Mouse (Mus musculus): ENCODE results near the gene Slc35e3.
"Not testable (repeated sequence)": the region's sequence is repeated elsewhere in the genome, so short reads cannot be mapped to it uniquely, and the experiment has no call there.

Gene Slc35e3

DNA sequence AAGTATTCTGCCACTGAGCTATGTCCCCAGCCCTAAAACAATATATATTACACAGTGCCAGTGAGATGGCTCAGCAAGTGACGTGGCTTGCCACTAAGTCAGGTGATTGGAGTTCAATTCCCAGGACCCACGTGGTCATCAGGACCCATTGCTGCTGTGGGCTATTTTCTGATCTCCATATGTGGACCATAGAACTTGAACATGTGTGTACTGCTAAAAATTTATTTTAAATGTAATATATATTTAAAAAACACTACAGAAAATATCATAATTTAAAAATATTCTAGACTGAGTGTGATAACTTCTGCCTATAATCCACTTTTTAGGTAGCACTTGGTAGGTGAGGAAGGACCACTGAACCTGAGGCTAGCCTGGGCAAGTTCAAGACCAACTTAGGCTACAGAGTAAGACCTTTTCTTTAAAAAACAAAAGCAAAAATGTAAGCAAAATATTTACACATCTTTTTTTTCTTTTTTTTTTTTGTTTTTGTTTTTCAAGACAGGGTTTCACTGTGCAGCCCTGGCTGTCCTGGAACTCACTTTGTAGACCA lies 16.2 kb upstream of the Slc35e3 start:
- no peak for DNase-seq (ENCODE audit: low read depth, low spot score)

DNA sequence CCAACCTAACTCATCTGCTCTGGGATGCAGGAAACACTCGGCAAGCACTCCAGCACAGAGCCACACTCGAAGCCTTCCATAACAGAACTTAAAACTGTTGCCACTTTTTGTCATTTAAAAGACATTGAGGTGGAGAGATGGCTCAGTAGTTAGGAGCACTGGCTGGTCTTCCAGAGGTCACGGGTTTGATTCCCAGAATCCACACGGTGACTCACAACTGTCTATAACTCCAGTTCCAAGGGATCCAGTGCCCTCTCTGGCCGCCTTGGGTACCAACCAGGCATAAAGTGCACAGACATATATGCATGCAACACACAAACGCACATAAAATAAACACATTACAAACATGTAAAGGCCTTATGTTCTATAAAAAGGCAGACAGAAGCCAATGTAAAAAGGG lies 15.4 kb upstream of the Slc35e3 start:
- no peak for DNase-seq (ENCODE audit: low read depth, low spot score)

DNA sequence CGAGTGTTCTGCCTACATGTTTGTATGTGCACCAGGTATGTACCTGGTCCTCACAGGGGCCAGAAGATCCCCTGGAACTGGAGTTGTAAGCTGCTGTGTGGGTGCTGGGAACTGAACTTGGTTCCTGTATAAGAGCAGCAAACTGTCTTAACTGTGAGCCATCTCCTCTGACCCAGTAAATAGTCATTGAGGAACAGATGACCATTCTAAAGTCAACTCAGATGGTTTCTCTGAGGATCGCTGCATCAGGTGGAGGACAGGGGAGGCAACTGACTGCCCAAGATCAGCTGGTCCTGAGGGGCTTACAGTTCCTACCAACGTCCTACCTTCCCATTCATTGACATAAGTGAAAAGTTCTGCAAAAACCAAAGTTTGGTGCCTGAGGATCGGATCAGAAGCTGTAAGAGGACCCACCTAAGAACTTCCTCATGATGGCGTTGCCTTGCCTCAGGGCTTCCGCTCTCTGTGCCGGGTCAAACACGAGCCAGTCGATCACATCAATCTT lies 14.7 kb upstream of the Slc35e3 start:
- DNase-seq (ENCODE audit: low read depth, low spot score), result no peak

DNA sequence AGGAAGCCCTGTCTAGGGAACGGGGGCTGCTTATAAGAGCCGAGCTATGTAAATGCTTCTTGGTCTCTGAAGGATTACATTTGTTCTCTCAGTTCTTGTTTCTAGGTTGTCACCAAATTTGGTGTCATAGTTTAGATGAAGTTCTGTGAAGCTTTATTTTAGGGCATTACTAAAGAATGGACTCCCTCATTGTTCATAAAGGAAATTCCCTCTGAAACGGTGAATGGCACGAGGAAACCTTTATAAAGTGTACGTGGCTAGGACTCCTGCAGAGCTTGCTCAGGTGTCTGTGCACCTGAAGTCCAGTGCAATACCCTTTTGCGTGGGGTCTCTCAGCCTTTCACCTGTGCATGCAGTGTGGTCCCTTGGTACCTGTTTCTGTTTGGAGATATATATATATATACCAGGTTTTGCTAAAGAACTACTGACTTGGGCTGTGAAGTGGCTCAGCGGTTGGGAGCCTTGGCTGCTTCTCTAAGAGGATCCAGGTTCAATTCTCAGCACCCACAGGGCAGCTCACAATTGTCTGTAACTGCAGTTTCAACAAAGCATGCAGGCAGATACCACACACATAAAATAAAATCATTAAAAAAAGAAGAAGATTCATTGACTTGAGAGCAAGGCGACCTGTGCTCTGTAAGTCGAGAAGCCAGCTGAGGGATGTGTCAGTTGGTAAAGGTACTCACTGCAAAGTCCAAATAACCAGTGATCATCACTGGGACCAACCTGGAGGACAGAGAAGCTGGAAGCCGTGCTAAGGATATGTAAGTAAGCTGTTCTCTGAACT lies 13.9 kb upstream of the Slc35e3 start:
- no peak for DNase-seq (ENCODE audit: low read depth, low spot score)

DNA sequence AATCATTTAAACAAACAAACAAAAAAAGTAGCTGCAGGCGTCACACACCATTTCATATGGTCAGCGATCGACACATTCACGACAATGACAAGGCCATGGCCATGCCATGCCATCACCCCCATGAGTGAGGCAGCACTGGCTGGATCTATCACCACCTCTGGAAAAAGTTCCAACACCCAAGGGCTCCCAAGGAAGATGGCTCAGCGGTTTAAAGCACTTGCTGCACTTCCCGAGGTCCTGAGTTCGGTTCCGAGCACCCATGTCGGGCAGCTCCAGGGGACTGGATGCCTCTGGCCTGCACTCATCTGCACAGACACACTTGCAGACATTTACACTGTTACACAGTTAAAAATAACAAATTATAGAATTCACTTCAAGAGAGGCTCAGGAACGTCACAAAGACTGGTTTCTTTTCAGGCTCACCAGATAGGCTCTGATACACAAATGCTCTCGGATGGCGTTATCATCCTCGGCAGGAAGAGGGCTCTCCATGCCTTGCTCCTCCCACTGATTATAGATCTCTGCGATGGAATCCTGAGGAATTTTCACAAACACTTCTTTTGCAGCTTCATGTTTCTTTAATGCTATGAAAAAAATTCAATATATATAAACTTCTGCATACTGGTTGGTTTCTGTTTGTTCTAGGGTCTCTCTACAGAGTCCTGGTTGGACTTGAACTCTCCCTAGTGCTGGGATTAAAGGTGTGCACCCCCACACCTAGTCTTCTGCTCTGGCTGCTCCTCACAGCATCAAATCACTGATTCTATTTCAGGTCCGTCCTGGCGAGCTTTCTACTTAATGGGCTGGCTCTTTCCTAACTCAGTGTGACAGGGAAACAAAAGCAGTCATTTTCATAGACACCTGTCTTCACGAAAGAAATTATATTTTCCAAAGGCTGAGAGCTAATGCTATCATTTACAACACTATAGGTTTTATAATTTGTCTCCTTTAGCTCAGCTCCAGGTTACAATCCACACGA lies 12.9 kb upstream of the Slc35e3 start:
- no peak for DNase-seq (ENCODE audit: low read depth, low spot score)

DNA sequence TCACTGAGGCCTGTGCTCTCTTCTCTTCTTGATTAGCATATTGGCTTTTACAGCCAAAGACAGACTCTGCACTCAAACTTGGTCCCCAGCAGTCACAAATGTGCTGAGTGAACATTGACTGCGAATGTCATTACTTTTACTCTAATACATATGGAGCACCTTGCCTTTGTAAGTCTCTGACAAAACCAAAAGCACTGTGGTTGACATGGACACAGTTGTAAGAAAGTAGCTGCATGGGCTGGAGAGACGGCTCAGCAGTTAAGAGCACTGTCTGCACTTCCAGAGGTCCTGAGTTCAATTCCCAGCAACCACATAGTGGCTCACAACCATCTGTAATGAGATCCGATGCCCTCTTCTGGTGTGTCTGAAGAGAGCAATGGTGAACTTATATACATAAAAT lies 12.2 kb upstream of the Slc35e3 start:
- not testable (repeated sequence) for DNase-seq (ENCODE audit: low read depth, low spot score)

DNA sequence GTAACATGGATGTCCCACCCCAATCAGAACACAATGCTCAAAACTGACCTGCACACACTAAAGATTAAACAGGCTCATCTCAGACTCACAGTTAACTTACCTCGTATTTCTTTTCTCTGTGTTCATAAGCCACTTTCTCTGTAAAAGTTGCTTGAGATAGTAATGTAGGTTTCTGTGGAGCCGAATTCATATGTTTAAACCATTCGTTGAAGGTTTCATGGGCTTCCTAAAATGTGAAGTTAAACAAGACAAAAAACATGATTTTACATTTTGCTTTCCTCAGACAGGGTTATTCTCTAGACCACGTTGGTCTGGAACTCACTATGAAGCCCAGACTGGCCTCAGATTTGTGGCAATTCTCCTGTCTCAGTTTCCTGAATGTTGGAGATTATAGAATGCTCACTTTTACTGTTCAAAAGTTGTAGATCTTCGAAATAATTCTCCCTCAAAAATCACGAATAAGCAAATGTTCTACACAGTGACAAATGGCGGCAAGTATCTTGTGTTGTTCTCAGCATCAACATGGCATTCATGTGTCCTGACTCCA lies 11.7 kb upstream of the Slc35e3 start:
- DNase-seq (ENCODE audit: low read depth, low spot score), result no peak

DNA sequence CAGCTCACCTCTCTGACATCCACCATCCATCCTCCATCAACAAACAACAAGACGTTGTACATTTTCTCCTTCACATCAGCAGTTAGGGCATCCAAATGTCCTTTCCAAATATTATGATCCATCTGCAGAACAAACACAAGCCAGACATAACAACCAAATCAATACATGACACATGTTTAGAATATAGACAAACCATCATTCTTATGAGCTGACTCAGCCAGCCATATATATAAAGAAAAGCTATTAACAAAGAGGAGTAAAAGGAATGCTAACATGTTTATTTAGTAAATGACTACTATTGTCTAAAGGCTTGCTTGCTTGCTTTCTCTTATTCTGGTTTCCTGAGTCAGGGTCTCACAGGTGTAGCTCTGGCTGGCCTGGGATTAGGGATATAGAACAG lies 11.1 kb upstream of the Slc35e3 start:
- no peak for DNase-seq (ENCODE audit: low read depth, low spot score)

DNA sequence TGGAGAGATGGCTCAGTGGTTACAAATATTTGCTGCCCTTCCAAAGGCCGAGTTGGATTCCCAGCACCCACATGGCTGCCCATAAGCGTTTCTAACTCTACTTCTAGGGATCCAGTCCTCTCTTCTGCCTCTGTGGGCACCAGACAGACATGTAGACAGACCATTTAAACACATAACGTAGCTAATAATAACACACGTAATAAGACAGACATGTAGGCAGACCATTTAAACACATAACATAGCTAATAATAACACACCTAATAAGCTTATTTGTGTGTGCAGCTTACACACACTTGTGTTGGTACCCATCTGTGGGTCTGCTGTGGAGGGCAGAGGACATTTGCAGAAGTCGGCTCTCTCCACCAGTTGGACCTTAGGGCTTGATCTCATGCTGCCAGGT lies 10.6 kb upstream of the Slc35e3 start:
- DNase-seq (ENCODE audit: low read depth, low spot score), result no peak

DNA sequence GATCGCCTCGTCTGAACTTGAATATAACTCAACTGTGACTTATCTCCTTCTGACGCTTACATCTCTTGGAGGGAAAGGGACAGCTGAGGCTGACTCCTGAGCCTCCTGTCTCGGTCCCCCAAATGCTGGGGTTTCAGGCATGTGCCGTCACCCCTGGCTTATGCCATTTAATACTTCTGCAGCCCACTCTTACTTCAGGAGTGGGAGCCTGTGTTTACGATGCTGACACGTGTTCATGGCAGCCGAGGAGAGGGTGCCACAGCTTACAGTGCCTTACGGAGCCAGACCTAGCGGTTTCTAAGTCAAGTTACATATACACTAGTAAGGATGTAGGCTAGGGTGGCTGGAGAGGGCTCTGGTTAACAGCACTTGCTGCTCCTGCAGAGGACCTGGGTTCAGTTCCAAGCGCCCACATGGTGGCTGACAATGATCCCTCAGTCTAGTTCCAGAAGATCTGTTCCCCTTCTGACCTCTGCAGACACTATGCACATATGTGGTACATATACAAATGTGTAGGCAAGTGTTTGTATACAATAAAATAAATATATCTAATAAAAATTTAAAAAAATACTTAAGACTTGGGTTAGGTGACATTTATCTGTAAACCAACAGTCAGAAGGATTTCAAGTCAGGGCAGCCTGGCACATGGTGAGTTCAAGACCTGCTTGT lies 9.8 kb upstream of the Slc35e3 start:
- DNase-seq (ENCODE audit: low read depth, low spot score), result no peak

DNA sequence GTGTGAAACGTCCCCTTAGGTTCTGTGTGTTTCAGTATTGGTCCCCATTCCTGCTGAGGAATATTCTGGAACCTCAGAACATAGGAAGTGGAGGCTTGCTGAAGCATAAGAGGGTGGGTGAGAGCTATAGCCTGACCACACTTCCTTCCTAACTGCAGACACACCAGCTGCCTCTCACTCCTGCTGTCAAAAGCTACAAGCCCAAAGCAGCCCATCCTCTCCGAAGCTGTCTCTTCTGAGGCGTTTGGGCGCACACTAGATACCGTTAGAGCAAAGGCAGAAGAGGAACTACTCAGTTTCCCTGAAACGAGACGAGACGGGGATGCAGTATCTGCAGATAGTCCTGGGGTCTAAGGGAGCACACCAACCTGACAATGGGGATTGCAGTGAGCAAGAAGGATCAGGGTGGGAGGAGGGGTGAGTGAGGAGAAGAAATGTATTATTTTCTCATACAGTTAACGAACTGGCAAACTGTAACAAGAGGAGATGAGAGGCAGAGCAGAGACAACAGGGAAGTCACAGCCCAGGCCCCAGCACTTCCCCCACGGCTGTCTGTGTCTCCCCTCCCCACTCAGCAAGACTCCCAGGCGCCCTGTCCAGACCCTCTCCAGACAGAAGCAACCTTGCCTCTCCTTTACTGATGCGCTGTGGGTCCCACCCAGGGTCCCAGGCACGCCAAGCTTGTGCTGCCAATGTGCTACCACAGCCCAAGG lies 9.1 kb upstream of the Slc35e3 start:
- no peak for DNase-seq (ENCODE audit: low read depth, low spot score)

DNA sequence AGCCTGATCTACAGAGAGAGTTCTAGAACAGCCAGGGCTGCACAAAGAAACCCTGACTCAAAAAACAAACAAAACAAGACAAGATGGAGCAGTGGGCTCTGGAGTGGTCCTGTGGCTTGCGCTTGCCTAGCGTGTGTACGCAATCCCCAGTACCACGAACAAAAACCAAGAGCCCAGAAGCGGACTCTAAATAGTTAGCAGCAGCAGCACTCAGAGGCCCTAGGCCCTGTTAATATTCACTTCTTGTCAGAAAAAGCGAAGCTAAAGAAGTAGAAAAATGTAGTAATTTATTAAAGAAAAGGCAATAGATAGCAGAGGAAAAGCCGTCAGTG lies 8.4 kb upstream of the Slc35e3 start:
- no peak for DNase-seq (ENCODE audit: low read depth, low spot score)

DNA sequence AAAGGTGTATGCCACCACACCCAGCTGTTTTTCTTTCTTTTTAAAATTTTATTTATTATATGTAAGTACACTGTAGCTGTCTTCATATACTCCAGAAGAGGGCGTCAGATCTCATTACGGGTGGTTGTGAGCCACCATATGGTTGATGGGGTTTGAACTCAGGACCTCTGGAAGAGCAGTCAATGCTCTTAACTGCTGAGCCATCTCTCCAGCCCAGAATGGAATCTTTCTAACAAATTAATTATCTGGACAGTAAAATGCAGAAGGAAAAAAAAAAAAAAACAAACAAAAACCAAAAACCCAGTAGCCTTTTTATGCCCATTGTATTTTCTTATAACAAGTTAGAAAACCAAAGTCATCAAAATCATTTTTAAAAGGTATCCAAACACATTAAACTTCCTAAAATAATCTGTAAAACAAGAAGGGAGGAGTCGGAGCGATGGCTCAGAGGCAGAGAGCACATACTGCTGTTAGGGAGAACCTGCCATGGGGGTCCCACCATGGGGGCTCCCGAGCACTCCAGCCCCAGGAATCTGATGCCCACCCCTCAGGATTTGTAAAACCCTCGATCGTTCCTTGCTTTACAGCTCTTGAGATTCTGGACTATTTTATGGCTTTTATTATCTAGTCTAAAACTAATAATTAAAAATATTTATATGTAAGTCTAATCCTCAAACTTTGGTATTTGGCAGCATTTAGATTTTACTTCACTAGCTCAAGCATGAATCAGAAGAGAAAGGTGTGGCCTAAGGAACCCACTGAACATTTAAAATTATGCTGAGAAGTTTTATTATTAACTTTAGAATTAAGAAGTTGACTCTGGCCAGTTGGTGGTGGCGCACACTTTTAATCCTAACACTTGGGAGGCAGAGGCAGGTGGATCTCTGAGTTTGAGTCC lies 7.8 kb upstream of the Slc35e3 start:
- no peak for DNase-seq (ENCODE audit: low read depth, low spot score)

DNA sequence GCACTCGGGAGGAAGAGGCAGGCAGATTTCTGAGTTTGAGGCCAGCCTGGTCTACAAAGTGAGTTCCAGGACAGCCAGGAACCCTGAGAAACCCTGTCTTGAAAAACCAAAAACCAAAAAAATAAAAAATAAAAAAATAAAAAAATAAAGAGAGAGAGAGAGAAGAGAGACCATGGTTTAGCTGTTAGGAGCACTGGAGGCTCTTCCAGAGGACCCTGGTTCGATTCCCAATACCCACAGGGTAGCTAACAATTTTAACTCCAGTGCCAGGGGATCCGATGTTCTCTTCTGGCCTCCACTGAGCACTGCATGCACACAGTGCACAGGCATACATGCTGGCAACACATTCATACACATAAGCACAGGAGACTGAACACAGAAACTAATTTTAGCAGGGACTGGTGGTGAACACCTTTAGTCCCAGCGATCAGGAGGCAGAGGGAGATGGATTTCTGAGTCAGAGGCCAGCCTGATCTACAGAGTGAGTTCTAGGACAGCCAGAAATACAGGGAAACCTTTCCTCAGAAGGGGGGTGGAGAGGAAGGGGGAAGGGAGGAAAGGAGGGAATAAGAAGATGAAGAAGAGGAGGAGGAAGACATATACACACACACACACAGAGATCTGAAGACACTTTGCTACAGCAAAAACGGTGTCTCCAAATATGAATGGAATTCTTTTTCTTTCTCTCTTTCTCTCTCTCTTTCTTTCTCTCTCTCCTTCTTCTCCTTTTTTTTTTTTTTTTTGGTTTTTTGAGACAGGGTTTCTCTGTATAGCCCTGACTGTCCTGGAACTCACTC lies 6.9 kb upstream of the Slc35e3 start:
- DNase-seq (ENCODE audit: low read depth, low spot score), result no peak

DNA sequence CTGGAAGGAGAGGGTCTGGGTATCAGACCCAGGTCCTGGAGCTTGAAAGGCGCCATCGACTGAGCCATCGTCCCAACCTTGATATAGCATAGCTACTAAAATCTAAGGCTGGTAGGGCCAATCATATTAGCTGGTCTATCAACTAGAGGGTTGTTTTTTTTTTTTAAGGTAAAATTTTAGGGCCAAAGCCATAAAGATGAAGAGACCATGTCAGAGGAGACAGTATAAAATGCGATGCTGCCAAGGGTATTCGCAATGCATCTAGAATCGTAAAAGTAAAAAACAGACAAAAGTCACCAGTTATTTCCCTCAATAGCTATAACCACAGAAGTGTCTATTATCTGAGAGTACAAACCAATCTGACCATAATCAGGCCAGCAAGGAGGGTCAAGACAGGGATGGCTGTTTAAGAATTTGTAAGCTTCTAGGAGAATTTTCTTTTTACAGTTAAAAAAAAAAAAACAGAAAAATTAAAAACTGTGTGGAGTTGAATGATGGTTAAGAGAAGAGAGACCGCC lies 6.2 kb upstream of the Slc35e3 start:
- no peak for DNase-seq (ENCODE audit: low read depth, low spot score)

DNA sequence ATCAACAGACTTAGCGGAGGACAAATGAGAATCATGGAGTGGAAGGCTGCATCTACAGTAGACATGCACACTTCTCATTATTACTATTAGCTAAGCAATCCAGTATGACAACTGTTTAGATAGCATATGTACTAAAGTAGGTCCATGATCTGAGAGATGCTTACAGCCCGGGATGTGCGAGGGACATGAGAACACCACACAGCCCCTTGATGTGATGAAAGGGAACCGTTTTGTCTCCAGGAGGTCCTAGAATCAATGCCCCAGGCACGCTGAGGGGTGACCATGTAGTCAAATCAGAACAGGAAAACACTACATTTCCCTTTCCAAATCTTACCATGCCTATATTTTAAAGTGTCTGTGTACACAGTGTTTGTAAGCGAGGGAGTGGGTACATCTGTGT lies 5.6 kb upstream of the Slc35e3 start:
- DNase-seq (ENCODE audit: low read depth, low spot score), result no peak

DNA sequence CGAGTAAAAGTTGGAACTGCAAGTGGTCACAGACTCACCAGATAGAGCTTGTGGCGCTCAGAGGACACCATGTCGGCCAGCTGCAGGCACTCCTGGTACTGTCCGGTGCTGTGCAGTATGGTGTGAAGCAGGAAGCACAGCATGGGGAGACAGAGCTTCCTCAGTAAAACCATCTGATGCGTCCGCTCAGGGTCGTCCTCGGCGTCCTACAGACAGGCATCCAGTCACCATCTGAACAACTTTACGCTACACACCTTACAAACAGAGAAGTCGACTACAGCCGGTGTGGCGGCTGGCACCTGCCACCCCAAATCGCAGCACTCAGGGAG lies 5.1 kb upstream of the Slc35e3 start:
- no peak for DNase-seq (ENCODE audit: low read depth, low spot score)

DNA sequence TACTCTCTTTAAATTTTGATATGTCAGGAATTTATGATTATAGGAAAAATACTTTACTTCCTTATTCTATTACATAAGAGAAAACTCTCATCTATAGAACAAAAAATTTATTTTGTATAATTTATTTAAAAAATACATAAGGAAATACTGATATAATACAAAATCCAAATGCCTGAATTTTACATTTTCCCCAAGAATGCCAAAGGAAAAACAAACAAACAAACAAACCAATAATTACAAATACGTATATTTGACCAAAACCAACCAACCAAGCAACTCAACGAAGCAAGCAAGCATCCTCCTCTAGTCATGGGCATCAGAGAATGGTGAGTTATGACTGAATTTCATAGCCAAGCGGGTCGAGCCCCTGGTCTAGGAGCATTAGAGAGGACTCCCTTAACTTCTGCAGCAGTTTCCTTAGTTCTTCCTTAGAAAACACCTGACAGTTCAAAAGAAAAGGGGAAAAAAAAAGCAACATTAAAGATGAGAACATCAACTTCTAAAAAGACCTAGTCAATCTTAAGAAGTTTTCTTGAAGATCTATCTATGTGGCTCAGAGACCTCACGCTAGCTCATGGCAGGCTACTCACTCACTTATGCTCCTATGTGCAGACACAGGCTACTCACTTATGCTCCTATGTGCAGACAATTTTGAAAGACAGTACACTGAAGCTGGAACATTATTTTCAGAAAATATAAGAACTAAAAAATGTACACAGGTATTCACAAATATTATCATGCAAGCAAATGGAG lies 4.5 kb upstream of the Slc35e3 start:
- no peak for DNase-seq (ENCODE audit: low read depth, low spot score)
